Mouse (Mus musculus) megakaryocyte, embryonic 14.5 days (primary cell): ENCODE measurements around the gene Txndc12.

Experiments used
- FLI1 ChIP-seq: IDR thresholded peaks from 2 replicates; pipeline ENCODE4 v1.6.1; 2012; ENCODE audit warnings: low read length, inconsistent platforms, mixed read lengths
- GATA1 ChIP-seq: IDR thresholded peaks from 3 replicates; pipeline ENCODE4 v1.6.1; 2012; ENCODE audit warnings: mixed read lengths, low read length, inconsistent platforms, borderline replicate concordance

DNA sequence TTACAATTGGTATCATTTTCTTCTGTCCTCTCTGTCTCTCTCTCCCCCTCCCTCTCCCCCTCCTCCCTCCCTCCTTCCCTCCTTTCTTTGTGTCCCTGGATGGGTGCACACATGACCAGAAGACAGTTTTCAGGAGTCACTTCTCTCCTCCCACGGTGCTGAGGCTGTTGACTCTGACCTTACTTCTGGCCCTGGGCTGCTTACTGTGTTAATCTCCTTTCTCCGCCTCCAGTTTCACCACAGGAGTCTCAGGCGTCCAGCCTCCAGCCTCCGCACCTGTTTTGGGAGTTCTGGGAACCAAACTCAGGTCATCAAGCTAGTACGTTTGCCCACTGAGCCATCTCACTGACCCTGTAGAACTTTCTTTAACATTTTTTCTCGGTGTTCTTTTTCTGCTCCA, 69.7 kb downstream of the Txndc12 start:
- no peak for TF ChIP-seq GATA1
- TF ChIP-seq FLI1: no peak
